Mouse (Mus musculus) ES-Bruce4 (cell line): Measurements from ENCODE around the gene Slc29a3. TPM values are rescaled to one million over a fixed set of nuclear protein-coding genes. Genes with fewer than 3 reads are reported as not detected.

ENCODE experiments used
- H3K27ac ChIP-seq: 2 replicates; pipeline ENCODE4 v1.5.1; 2012; ENCODE audit warnings: low read length, inconsistent platforms; ENCODE audit not compliant: insufficient read depth
- H3K27me3 ChIP-seq: 2 replicates; pipeline ENCODE4 v1.6.1; 2012; ENCODE audit warnings: mild to moderate bottlenecking, low read length, inconsistent platforms; ENCODE audit not compliant: control insufficient read depth, poor library complexity, insufficient read depth, severe bottlenecking
- H3K36me3 ChIP-seq: 2 replicates; pipeline ENCODE4 v1.6.1; 2012; ENCODE audit warnings: inconsistent platforms, mild to moderate bottlenecking, low read length, moderate library complexity; ENCODE audit not compliant: control insufficient read depth, poor library complexity, insufficient read depth, severe bottlenecking
- H3K4me1 ChIP-seq: one replicate; pipeline ENCODE4 v1.8.1; 2011; ENCODE audit warnings: low read length; ENCODE audit not compliant: control insufficient read depth, insufficient read depth
- H3K4me3 ChIP-seq: 2 replicates; pipeline ENCODE4 v1.5.1; 2011; ENCODE audit warnings: low read depth, mild to moderate bottlenecking, low read length
- H3K9ac ChIP-seq: 2 replicates; pipeline ENCODE4 v1.6.1; 2012; ENCODE audit warnings: low read depth, mild to moderate bottlenecking, inconsistent platforms; ENCODE audit not compliant: poor library complexity, severe bottlenecking
- H3K9me3 ChIP-seq: replicated peaks from 2 replicates; pipeline ENCODE4 v1.6.1; 2012; ENCODE audit warnings: mild to moderate bottlenecking, low read length, inconsistent platforms; ENCODE audit not compliant: control insufficient read depth, poor library complexity, insufficient read depth, severe bottlenecking
- CTCF ChIP-seq: IDR thresholded peaks from one replicate; pipeline ENCODE4 v1.8.1; 2011; ENCODE audit warnings: low read depth, low read length
- EP300 ChIP-seq: IDR thresholded peaks from 2 replicates; pipeline ENCODE4 v1.6.1; 2011; ENCODE audit warnings: low read depth, low read length; ENCODE audit not compliant: insufficient read depth
- POLR2A ChIP-seq: IDR thresholded peaks from one replicate; pipeline ENCODE4 v1.8.1; 2011; ENCODE audit warnings: low read length; ENCODE audit not compliant: insufficient read depth
- polyA plus RNA-seq: library from polyadenylated mRNA; stranded (reverse); fragments of >200 nt; gene quantifications from 2 replicates; pipeline ENCODE4 v1.2.4, GENCODE M21; 2011; ENCODE audit warnings: low read depth; ENCODE audit not compliant: missing spikeins, insufficient read depth, insufficient read length

The Slc29a3 gene
- 8.2 and 8.7 TPM in 2 replicates for polyA plus RNA-seq

DNA sequence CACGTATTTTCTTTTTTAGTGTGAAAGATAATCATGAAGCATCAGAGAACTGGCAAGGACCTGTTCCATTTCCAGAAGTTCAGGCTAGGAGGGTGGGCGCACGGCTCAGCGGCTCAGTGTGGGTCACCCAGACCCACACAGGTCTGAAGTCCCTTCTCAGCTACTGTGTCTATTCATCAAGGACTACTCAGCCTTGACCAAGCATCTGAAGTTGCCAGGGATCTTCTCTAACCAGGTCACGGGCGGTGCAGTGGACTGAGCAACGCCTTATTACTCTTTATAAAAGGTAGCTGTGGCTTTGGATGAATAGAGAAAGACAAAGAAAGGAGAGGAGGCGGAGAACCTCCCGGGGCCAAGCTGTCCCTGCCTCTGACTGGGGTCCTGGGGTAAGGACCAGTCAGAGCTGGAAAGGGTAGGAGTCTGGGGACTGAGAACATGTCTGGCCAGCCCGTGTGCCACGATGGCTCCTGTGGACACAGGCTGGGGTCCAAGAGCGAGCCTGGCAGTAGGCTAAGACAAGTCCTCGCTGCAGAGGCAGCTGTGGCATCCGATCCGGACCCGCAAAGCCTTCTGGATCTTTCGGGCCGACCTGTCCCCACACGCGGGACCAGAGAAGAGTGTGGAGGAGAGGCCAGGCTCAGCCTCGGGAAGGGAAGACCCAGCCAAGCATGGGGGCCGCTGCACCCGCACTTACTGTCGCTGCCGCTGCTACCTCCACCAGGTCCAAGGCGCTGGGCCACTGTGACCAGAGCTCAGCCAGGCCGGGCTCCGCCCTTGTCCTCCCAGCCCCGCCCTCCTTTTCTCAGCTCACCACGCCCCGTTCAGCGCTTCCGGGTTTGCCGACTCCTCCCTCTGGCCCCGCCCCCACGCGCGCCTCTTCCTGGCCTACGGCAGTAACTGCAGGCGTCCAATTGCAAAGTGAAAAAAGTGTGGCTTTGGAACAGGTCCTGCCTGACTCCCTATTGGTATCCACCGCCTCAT lies at the start of gene Slc29a3:
Slc29a3 (minus strand) TSS at position 755 of the 981 bp plus-strand sequence.
- Histone ChIP-seq H3K27ac (peak within 1 kb of the TSS; percentile 22; the same call in 1 of the 2 replicates), H3K4me1 (peaks cover 2% of the 10 kb centered on the region), H3K27me3 (no peaks in the 10 kb centered on the region), H3K9ac (peak within 1 kb of the TSS; percentile 42), H3K4me3 (peak within 1 kb of the TSS; percentile 64), H3K9me3 (0 out of 2 replicates have a peak, but pooled peaks cover 4% of the 10 kb centered on the region), H3K36me3 (no peaks in the 10 kb centered on the region)
- TF ChIP-seq CTCF, result peak; percentile 10
- TF ChIP-seq EP300, result peak; percentile 55; the same call in 1 of the 2 replicates
- peak; percentile 92 for TF ChIP-seq POLR2A

- Histone ChIP-seq H3K27me3 (no peaks in the 10 kb centered on the region), H3K9ac (no peak overlapping the region), H3K27ac (no peak overlapping the region)
Measured at GRCm38 (mm10) chr10:60801898-60802412, 49.4 kb upstream of the Slc29a3 start.

DNA sequence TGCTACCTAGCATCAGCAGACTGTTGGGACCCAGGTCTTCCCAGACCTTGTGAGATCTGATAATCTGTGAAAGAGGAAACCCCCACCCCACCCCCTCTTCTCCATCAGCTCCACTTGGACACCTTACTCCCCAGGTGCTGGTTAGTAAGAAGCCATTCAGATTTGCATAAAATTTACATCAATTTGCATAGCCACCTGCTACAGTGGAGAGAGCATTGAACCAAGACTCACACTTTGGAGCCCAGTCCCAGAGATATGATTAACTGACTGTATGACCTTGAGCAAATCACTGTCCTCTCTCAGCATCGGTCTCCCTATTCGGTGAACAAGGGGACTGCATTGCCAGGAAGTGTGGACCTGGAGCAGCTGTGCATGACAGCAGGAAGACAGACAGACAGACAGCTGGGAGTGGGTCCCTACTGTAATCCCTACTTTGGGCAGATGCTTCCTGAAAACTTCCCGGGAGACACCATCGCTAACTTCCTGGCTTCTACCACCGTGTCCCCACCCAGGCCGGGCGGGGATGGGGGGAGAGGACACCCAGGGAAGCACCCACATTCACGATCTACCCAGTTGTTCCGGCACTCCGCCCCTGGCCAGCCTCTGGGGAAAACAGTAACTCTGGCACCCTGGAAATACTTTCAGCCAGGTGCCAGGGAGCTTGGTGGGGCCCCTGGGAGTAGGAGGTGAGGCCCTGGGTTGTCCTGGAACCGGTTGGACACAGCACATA lies 48.7 kb upstream of the Slc29a3 start:
- Histone ChIP-seq H3K36me3 (no peaks in the 10 kb centered on the region), H3K27ac (no peak overlapping the region), H3K9ac (no peak overlapping the region), H3K9me3 (no peaks in the 10 kb centered on the region), H3K4me1 (peaks cover 6% of the 10 kb centered on the region), H3K4me3 (no peak overlapping the region), H3K27me3 (no peaks in the 10 kb centered on the region)
- no peak for TF ChIP-seq EP300
- no peak for TF ChIP-seq POLR2A
- TF ChIP-seq CTCF, result no peak

More at GRCm38 (mm10) chr10:60801898-60802412, 49.4 kb upstream of the Slc29a3 start:
- peaks cover 6% of the 10 kb centered on the region for H3K4me1 ChIP-seq
- TF ChIP-seq EP300 (no peak), POLR2A (no peak), CTCF (no peak)
- H3K4me3 ChIP-seq, result no peak overlapping the region
- H3K9me3 ChIP-seq, result no peaks in the 10 kb centered on the region
- H3K36me3 ChIP-seq, result no peaks in the 10 kb centered on the region

DNA sequence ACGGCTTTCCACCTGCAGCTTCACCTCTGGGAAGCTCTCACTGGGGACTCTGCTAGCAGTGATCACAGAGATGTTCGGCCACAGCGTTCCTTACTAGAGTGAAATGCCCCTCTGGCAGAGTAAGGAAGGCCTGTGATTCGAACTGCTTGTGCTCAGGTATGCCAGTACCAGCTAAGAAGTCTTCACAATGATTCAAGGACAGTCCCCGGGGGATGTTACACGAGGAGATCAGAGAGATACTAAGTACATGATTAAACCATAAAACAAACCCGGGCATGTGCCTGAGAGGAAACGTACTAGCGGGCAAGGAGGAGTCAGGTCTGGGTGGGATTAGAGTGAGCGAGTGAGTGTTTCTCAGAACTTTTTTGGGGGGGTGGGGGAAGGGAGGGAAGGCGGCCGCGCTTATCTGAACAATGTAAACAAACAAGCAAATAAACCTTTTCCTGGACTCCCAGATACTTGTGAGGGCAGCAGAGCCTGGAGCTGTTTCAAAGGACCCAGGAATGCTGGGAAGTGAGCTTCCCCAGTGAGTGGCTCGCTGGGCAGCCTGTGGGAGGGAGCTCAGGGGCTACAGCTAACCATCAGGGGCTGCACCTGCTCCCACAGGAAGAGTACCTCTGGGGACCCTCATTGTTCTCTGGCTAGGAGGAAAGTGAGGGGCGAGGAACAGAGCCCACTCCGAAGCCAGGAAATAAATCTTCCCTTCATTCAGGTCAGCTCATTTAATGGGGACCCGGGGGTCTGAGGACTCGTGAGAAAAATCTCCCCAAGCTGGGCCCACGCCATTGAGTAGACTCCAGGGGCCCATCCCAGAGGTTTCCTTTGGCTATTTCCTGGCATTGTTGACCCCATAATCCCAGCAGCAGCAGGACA lies 47.9 kb upstream of the Slc29a3 start:
- Histone ChIP-seq H3K4me3 (no peak overlapping the region), H3K36me3 (no peaks in the 10 kb centered on the region), H3K4me1 (peaks cover 2% of the 10 kb centered on the region), H3K9ac (0 out of 2 replicates have a peak overlapping the region, but pooled peaks have one; percentile 14), H3K9me3 (no peaks in the 10 kb centered on the region), H3K27me3 (no peaks in the 10 kb centered on the region), H3K27ac (peak overlapping the region; percentile 14; the same call in 1 of the 2 replicates)
- no peak for TF ChIP-seq EP300
- TF ChIP-seq POLR2A, result no peak
- no peak for TF ChIP-seq CTCF
